Mouse (Mus musculus) kidney, embryonic 15.5 days (tissue): ENCODE data around the gene Copz2. TPM values are rescaled to one million over a fixed set of nuclear protein-coding genes. Genes with fewer than 3 reads are reported as not detected.

Experiments
- ATAC-seq: fragments of 200-750 bp; cut with Nextera tagmentation; replicated peaks from 2 replicates; pipeline ENCODE4 v1.8.0; 2017; ENCODE audit warnings: moderate TSS enrichment; ENCODE audit not compliant: low FRiP score
- H3K27ac ChIP-seq: fragments of 300-500 bp; sonication (generic); 2 replicates; pipeline ENCODE4 v1.5.1; 2015; ENCODE audit warnings: mild to moderate bottlenecking, inconsistent platforms
- H3K27me3 ChIP-seq: fragments of 300-500 bp; sonication (generic); 2 replicates; pipeline ENCODE4 v1.6.1; 2015; ENCODE audit warnings: inconsistent platforms
- H3K36me3 ChIP-seq: fragments of 300-500 bp; sonication (generic); 2 replicates; pipeline ENCODE4 v1.6.1; 2015; ENCODE audit warnings: inconsistent platforms
- H3K4me1 ChIP-seq: fragments of 300-500 bp; sonication (generic); 2 replicates; pipeline ENCODE4 v1.6.1; 2015; ENCODE audit warnings: inconsistent platforms
- H3K4me2 ChIP-seq: fragments of 300-500 bp; sonication (generic); 2 replicates; pipeline ENCODE4 v1.6.1; 2015; ENCODE audit warnings: moderate library complexity, mild to moderate bottlenecking, inconsistent platforms
- H3K4me3 ChIP-seq: fragments of 300-500 bp; sonication (generic); replicated peaks from 2 replicates; pipeline ENCODE4 v1.5.1; 2015; ENCODE audit warnings: mild to moderate bottlenecking, inconsistent platforms
- H3K9ac ChIP-seq: fragments of 300-500 bp; sonication (generic); 2 replicates; pipeline ENCODE4 v1.6.1; 2015; ENCODE audit warnings: mild to moderate bottlenecking, inconsistent platforms
- H3K9me3 ChIP-seq: fragments of 300-500 bp; sonication (generic); replicated peaks from 2 replicates; pipeline ENCODE4 v1.6.1; 2016; ENCODE audit warnings: inconsistent platforms
- WGBS: fragments of 180-500 bp; shearing (Covaris S2); methylation state at CpG from one replicate; pipeline ENCODE4 v1.1.7; 2015; ENCODE audit warnings: mixed read lengths; 5-methylcytosine and 5-hydroxymethylcytosine counted together
- microRNA counts: library from miRNA; unstranded; fragments of <30 nt; microRNA quantifications from one replicate; lab custom pipeline; 2016
- microRNA-seq: library from miRNA; unstranded; fragments of <30 nt; microRNA quantifications from one replicate; pipeline ENCODE4, GENCODE M21; 2016
- polyA plus RNA-seq: library from polyadenylated mRNA; unstranded; fragments of >200 nt; fragmentation: Nextera tagmentation; extraction: Ambion mirVana; gene quantifications from 2 replicates; pipeline ENCODE4 v1.2.1, GENCODE M21; 2015

The Copz2 gene
- polyA plus RNA-seq, 1 experiment from 2014 or later = 121 TPM

DNA sequence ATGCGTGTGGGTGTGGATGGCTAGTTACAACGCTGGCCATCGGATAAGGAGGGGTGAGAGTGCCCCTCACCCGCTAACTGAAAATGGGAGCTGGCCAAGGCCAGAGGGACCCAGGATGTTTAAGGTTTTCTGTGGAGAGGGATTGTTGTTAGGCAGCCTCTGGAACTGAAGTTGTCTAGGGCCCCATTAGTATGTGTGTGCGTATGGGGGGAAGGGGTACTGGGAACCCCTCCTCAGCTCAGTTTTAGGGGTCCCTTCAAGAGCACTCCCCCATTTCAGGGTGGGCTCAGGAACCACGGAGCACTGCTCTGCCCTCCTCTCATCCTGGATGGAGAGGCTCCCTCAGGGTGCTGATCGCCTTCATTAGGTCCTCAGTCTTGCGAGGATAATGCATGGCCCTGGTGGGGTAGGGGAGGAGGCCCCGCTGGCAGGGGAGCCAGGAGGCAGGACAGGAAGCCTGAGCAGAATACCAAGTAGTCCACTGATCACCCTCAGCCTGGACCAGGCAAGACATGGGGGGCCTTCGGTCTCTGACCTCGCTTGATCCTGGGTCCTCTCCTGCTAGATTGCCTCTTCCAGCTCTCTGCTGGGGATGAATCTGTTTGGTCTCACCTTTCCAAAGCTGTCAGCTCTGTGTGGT, 43.7 kb downstream of the Copz2 start:
- ATAC-seq = peak; percentile 25; the same call in 1 of the 2 replicates
- Histone ChIP-seq H3K4me2 (no peak overlapping the region), H3K36me3 (no peaks in the 10 kb centered on the region), H3K27me3 (no peaks in the 10 kb centered on the region), H3K9ac (no peak overlapping the region), H3K4me1 (peaks cover 19% of the 10 kb centered on the region), H3K4me3 (no peak overlapping the region), H3K27ac (no peak overlapping the region), H3K9me3 (no peaks in the 10 kb centered on the region)
- WGBS = 45% methylated on average over 11 of the region's 11 CpGs

DNA sequence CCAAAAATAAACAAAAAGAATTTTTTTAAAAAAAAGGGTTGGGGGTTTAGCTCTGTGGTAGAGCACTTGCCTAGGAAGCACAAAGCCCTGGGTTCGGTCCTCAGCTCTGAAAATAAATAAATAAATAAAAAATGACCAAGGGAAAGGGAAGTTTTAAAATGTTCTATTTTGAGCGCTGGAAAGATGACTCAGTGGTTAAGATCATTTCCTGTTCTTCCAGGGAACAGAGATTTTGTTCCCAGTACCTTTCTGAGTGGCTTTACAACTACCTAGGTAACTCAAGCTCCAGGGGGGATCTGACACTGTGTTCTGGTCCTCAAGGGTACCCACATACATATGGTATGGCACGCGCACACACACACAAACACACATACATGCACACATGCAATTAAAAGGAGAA, 46.2 kb downstream of the Copz2 start:
- Histone ChIP-seq H3K9me3 (no peaks in the 10 kb centered on the region), H3K36me3 (no peaks in the 10 kb centered on the region), H3K4me3 (no peak overlapping the region), H3K4me2 (no peak overlapping the region), H3K9ac (no peak overlapping the region), H3K27me3 (0 out of 2 replicates have a peak, but pooled peaks cover 2% of the 10 kb centered on the region), H3K4me1 (peaks cover 28% of the 10 kb centered on the region), H3K27ac (no peak overlapping the region)
- 74% methylated on average over 4 of the region's 4 CpGs for WGBS
- ATAC-seq = no peak

DNA sequence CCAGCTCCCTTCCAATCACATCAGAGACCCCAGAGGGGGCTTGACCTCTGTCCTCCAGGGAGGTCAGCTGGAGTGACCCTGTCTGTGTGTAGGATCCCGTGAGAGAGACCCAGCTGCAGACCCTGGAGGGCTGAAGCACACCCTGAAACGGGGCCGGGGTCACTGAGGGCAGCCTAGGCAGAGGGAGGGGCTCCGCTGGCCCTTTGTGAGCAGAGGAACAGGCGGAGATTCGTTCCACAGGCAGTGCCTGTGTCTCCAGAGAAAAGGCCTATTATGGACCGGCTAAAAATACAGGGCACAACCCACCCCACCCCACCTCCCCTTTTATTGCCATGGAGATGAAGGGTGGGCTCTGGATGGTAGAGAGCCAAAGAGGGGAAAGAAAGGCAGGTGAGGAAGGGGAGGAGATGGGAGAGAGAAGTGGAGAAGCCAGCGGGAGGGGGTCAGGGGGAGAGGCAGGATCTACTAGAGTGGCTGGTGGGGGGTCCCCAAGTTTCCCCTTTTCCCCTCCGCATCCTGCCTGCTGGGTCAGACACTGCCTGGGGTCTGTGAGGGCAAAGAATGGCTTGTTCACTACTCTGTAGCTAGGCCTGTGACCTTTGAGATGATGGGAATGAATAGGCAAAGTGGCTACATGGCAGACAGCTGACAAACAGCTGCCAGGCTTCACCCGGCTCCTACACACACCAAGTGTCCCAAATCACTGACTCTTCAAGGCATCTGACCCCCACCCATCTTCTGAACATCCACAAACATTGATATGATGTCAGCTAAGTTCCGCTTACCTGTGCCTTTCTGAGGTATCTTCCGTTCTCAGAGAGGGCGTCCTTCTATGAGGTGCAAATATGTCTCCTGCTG, 50.0 kb downstream of the Copz2 start:
- WGBS = 45% methylated on average over 13 of the region's 13 CpGs
- Histone ChIP-seq H3K27ac (no peak overlapping the region), H3K27me3 (0 out of 2 replicates have a peak, but pooled peaks cover 5% of the 10 kb centered on the region), H3K4me2 (no peak overlapping the region), H3K4me1 (peaks cover 31% of the 10 kb centered on the region), H3K9ac (no peak overlapping the region), H3K9me3 (no peaks in the 10 kb centered on the region), H3K4me3 (no peak overlapping the region), H3K36me3 (no peaks in the 10 kb centered on the region)
- ATAC-seq = no peak

DNA sequence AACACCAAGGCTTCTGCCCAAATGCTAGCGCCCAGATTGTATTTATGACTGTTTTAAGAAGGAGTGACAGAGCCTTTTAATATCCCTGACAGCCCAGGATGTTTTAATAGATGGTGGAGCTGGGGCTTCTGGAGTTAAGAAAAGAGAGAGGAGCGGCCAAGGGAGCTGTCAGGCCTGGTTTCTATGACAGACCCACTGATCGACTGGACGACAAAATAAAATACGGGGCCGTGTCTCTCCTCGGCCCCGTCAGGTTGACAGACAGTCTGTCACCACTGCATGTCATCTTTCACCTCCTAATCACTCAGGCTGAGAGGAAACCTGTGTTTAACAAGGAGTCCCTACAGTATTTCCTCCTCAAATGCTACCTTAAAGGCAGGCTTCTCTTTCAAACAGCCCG, 51.7 kb downstream of the Copz2 start:
- no peaks in the 10 kb centered on the region for H3K9me3 ChIP-seq
- 0 out of 2 replicates have a peak, but pooled peaks cover 5% of the 10 kb centered on the region for H3K27me3 ChIP-seq
- H3K4me2 ChIP-seq = no peak overlapping the region
- WGBS = 59% methylated on average over 9 of the region's 9 CpGs
- no peak overlapping the region for H3K4me3 ChIP-seq
- H3K9ac ChIP-seq = no peak overlapping the region
- no peak for ATAC-seq
- no peaks in the 10 kb centered on the region for H3K36me3 ChIP-seq
- peaks cover 37% of the 10 kb centered on the region for H3K4me1 ChIP-seq
- no peak overlapping the region for H3K27ac ChIP-seq

DNA sequence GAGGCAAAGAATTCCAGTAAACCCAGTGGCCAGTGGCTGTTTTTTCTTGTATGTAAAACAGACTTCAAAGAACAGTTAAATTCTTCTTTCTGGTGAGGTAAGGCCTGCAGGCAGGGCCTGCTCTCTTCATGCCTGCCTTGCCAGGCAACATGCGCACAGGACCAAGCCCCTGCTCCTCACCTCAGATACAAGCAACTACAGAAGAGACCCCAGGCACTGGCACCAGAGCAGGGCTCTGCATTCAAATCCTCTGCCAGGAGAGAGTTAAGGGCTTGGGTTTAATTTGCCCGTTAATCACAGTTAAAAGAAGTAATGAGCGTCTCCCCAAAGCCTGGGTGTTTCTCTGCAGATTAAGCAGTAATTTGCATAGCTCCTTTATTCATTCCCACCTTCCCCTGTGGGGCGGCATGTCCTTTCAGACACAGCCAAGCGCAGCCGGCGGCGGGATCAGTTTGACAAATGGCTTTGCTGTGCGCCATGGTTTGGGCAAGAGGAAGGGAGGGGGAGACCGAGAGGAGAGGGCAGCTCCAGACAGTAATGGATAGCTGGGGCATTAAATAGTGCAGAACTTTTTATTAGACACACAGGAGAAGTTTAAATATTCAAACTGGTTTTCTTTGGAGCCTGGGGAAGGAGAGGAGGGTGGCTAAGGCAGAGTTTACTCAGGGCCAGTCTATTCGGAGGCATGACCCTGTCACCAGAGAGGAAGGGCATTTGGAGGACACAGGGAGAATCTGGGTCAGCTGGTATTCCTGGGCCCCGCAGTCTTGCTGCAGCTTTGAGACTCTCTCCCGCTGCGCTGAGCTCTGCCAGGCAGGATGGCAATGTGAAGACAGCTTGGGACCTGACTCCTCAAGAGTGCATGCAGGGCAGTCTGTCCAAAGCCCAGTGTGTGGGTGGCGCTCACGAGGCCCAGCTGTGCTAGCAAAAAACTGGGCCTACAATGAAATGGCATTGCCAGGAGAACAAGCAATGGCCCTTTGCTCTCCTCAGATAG, 53.3 kb downstream of the Copz2 start:
- peak; percentile 66 for ATAC-seq
- Histone ChIP-seq H3K4me2 (no peak overlapping the region), H3K4me3 (no peak overlapping the region), H3K9me3 (no peaks in the 10 kb centered on the region), H3K27me3 (0 out of 2 replicates have a peak, but pooled peaks cover 5% of the 10 kb centered on the region), H3K9ac (no peak overlapping the region), H3K27ac (peak overlapping the region; percentile 51), H3K4me1 (peaks cover 49% of the 10 kb centered on the region), H3K36me3 (peaks cover 11% of the 10 kb centered on the region)
- WGBS = 15% methylated on average over 16 of the region's 16 CpGs

DNA sequence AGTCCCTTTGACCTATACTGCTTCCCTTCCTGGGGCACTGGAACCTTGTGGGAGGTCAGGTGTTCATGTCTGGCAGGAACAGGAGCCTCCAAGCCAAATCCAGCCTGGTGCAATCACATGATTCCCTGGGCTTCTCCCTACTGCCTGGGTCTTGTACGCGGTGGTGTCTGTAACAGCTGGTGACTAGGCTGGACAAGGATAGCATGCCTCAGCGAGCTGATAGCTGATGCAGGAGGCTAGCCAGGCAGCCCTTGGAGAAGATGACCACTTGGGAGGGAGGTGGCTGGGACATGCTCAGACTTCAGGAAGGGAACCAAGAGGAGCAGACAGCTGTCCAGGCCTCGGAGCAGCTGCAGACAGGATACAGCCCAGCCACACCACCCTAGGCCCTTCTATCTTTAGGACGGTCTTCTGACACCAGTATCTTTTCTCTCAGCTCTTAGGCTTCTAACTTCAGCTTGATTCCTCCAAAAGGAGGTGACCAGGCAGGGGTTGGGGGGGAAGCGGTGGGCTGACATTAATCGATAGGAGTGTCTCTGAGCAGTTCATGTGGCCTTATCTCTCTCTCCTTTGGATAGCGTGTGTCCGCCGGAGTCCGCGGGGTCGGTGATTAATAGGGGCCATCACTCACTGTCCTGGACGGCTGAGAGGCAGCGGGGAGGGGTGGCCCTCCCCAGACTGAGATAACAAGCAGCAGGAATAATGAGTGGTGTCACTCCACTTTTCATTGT, 56.9 kb downstream of the Copz2 start:
- H3K4me3 ChIP-seq = no peak overlapping the region
- H3K4me1 ChIP-seq = peaks cover 38% of the 10 kb centered on the region
- H3K4me2 ChIP-seq = no peak overlapping the region
- H3K27ac ChIP-seq = peak overlapping the region; percentile 7; the same call in 1 of the 2 replicates
- ATAC-seq = no peak
- no peak overlapping the region for H3K9ac ChIP-seq
- H3K9me3 ChIP-seq = no peaks in the 10 kb centered on the region
- H3K27me3 ChIP-seq = 0 out of 2 replicates have a peak, but pooled peaks cover 2% of the 10 kb centered on the region
- 34% methylated on average over 15 of the region's 15 CpGs for WGBS
- H3K36me3 ChIP-seq = peaks cover 40% of the 10 kb centered on the region

DNA sequence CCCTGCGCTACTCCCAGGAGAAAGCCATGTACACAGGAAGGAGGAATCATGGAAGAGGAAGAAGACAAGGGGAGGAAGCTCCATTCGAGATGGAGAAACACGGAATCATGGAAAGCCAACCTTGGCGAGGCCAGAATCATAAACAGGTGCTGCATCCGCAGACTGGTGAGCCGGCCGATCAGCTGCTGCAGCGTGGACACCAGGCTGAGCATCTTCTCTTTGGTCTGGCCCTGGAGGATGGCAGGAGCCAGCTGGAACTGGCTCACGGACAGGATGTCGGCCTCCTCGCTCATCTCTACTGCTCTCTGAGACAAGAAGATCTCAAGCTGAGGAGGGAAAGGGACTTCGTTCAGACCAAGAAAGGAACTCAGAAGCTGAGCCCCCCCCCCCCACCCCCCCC, 58.9 kb downstream of the Copz2 start:
- Histone ChIP-seq H3K27ac (no peak overlapping the region), H3K27me3 (0 out of 2 replicates have a peak, but pooled peaks cover 2% of the 10 kb centered on the region), H3K9me3 (no peaks in the 10 kb centered on the region), H3K4me2 (no peak overlapping the region), H3K9ac (no peak overlapping the region), H3K4me3 (no peak overlapping the region), H3K4me1 (peaks cover 21% of the 10 kb centered on the region), H3K36me3 (peaks cover 47% of the 10 kb centered on the region)
- no peak for ATAC-seq
- WGBS = 89% methylated on average over 12 of the region's 12 CpGs

DNA sequence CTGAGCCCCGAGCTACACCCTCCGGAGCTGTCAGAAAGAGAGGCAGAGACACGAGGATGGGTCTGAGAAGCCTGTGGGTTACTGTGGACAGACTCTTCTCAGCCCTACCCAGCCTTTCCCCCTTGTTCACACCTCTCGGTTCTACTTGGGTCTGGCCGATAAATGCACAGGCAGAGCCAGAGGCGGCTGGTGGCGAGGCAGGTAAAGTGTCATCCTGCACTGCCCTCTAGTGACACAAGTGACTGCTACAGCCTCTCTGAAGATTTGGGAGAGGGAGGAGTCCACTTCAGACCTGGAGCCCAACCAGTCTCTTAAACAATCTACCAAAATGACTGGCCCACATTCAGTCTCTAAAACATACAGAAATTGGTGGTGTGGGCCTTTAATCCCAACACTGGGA, 60.3 kb downstream of the Copz2 start:
- no peak overlapping the region for H3K9ac ChIP-seq
- H3K27me3 ChIP-seq = 0 out of 2 replicates have a peak, but pooled peaks cover 2% of the 10 kb centered on the region
- H3K36me3 ChIP-seq = peaks cover 47% of the 10 kb centered on the region
- 30% methylated on average over 7 of the region's 7 CpGs for WGBS
- no peaks in the 10 kb centered on the region for H3K9me3 ChIP-seq
- H3K27ac ChIP-seq = no peak overlapping the region
- no peak overlapping the region for H3K4me2 ChIP-seq
- peaks cover 23% of the 10 kb centered on the region for H3K4me1 ChIP-seq
- peak; percentile 44; the same call in 1 of the 2 replicates for ATAC-seq
- no peak overlapping the region for H3K4me3 ChIP-seq

MicroRNAs within 50 kb of the gene (microRNA counts, 519-probe panel; counts per million panel counts)
- 3,457 counts per million, percentile 89 among the panel's probes with 10 or more counts for microRNA mmu-miR-152 (lab: Ali Mortazavi, UCI)

Small RNAs within 50 kb of the gene (microRNA-seq; reads per million reads assigned to microRNA genes)
- gene Mir152 = 122 reads per million, percentile 59 among the genes with 10 or more reads in this experiment

Other genes starting within 250 kb of the Copz2 start
- gene Snx11, start 72.3 kb upstream of the Copz2 start, polyA plus RNA-seq = 19.2 and 20.4 TPM in 2 replicates
- gene Cbx1, start 60.7 kb upstream of the Copz2 start, polyA plus RNA-seq = 136 and 154 TPM in 2 replicates
- gene Nfe2l1, start 19.9 kb upstream of the Copz2 start, polyA plus RNA-seq = 78.5 and 82.1 TPM in 2 replicates
- gene Cdk5rap3, start 66.6 kb downstream of the Copz2 start, polyA plus RNA-seq = 78.9 and 79.5 TPM in 2 replicates
- gene Prr15l, start 78.2 kb downstream of the Copz2 start, polyA plus RNA-seq = 37.6 and 38.7 TPM in 2 replicates
- 34.3 and 42.6 TPM in 2 replicates for gene Pnpo, start 94.1 kb downstream of the Copz2 start, polyA plus RNA-seq
- gene Sp2, start 133.1 kb downstream of the Copz2 start, polyA plus RNA-seq = 19.9 and 22.7 TPM in 2 replicates
- 1.4 and 1.5 TPM in 2 replicates for gene Sp6, start 163.5 kb downstream of the Copz2 start, polyA plus RNA-seq
- 38.2 and 38.8 TPM in 2 replicates for gene Scrn2, start 180.1 kb downstream of the Copz2 start, polyA plus RNA-seq
- gene Lrrc46, start 191.5 kb downstream of the Copz2 start, polyA plus RNA-seq = 1.0 and 1.5 TPM in 2 replicates
- gene Mrpl10, start 191.7 kb downstream of the Copz2 start, polyA plus RNA-seq = 90.0 and 91.3 TPM in 2 replicates
- gene Osbpl7, start 200.8 kb downstream of the Copz2 start, polyA plus RNA-seq = 8.8 and 12.7 TPM in 2 replicates